Mouse (Mus musculus) MEL (cell line): ENCODE data around the gene Gm17018.

Source experiments
- CHD2 ChIP-seq: IDR thresholded peaks from 2 replicates; pipeline ENCODE4 v1.6.1; 2011; ENCODE audit warnings: low read length, improper control_type of control experiment
- CTCF ChIP-seq, 3 experiments: IDR thresholded peaks in 2 of 3; conservative IDR thresholded peaks in 1 of 3; 2 replicates each; pipeline ENCODE4 v1.5.1; 2011 to 2012; ENCODE audit warnings: low read length in 3 of 3, low read depth in 2 of 3, mild to moderate bottlenecking in 2 of 3, improper control_type of control experiment in 1 of 3, inconsistent platforms in 1 of 3, mixed read lengths in 1 of 3, moderate library complexity in 1 of 3; ENCODE audit not compliant: control insufficient read depth in 1 of 3, insufficient read depth in 1 of 3, poor library complexity in 1 of 3, severe bottlenecking in 1 of 3
- EP300 ChIP-seq, 2 experiments: IDR thresholded peaks; 2 replicates each; pipeline ENCODE4 v1.6.1; 2011; ENCODE audit warnings: improper control_type of control experiment in 2 of 2, low read length in 2 of 2, low read depth in 1 of 2, mild to moderate bottlenecking in 1 of 2
- GATA1 ChIP-seq: IDR thresholded peaks from 2 replicates; pipeline ENCODE4 v1.6.1; 2011; ENCODE audit warnings: low read depth, low read length, improper control_type of control experiment
- JUND ChIP-seq: IDR thresholded peaks from 2 replicates; pipeline ENCODE4 v1.6.1; 2011; ENCODE audit warnings: low read depth, mild to moderate bottlenecking, improper control_type of control experiment, low read length
- MYB ChIP-seq: IDR thresholded peaks from 2 replicates; pipeline ENCODE4 v1.6.1; 2011; ENCODE audit warnings: mild to moderate bottlenecking, low read depth, low read length, improper control_type of control experiment
- NELFE ChIP-seq: IDR thresholded peaks from 2 replicates; pipeline ENCODE4 v1.6.1; 2011; ENCODE audit warnings: low read depth, low read length, improper control_type of control experiment
- POLR2A ChIP-seq, 2 experiments: IDR thresholded peaks; 2 replicates each; pipeline ENCODE4 v1.6.1; 2011 to 2012; ENCODE audit warnings: low read length in 2 of 2, mild to moderate bottlenecking in 2 of 2, control low read depth in 1 of 2, improper control_type of control experiment in 1 of 2, low read depth in 1 of 2, moderate library complexity in 1 of 2; ENCODE audit not compliant: control insufficient read depth in 1 of 2, insufficient read depth in 1 of 2, poor library complexity in 1 of 2
- TBP ChIP-seq: IDR thresholded peaks from 2 replicates; pipeline ENCODE4 v1.8.0; 2011; ENCODE audit warnings: low read depth, low read length, improper control_type of control experiment
- TCF12 ChIP-seq: IDR thresholded peaks from 2 replicates; pipeline ENCODE4 v1.6.1; 2014; ENCODE audit warnings: low read depth, mild to moderate bottlenecking, inconsistent platforms, low read length, improper control_type of control experiment, moderate library complexity
- USF2 ChIP-seq, 2 experiments: IDR thresholded peaks; 2 replicates each; pipeline ENCODE4 v1.6.1; 2011 to 2012; ENCODE audit warnings: improper control_type of control experiment in 2 of 2, low read length in 2 of 2, borderline replicate concordance in 1 of 2, inconsistent platforms in 1 of 2, low read depth in 1 of 2, mild to moderate bottlenecking in 1 of 2; ENCODE audit not compliant: insufficient read depth in 1 of 2

GRCm38 (mm10) chr19:45544925-45545321, 15.5 kb upstream of the Gm17018 start:
- TF ChIP-seq USF2 (IDR thresholded peaks at IDR 0.05; ENCODE audit: borderline replicate concordance in 1 of 2, insufficient read depth in 1 of 2, low read depth in 1 of 2, low read length in 2 of 2) (no peak), CTCF (IDR thresholded peaks at IDR 0.05 in 2 of 3, conservative IDR thresholded peaks at IDR 0.05 in 1 of 3; ENCODE audit: control insufficient read depth in 1 of 3, insufficient read depth in 1 of 3, low read depth in 2 of 3, low read length in 3 of 3, poor library complexity in 1 of 3, severe bottlenecking in 1 of 3) (peak; percentile 63 to 100 (median 96)), TCF12 (peak; percentile 21; the same call in 1 of the 2 replicates), NELFE (0 out of 2 replicates have a peak, but pooled peaks have one; percentile 2), TBP (no peak), POLR2A (IDR thresholded peaks at IDR 0.05; ENCODE audit: control insufficient read depth in 1 of 2, insufficient read depth in 1 of 2, low read depth in 1 of 2, low read length in 2 of 2, poor library complexity in 1 of 2) (peak in 1 of 2 experiments; percentile 28; a peak in 1 of 4 replicates), EP300 (IDR thresholded peaks at IDR 0.05; ENCODE audit: low read depth in 1 of 2, low read length in 2 of 2) (no peak), JUND (no peak), MYB (no peak), CHD2 (no peak), GATA1 (no peak)
